Mouse (Mus musculus) 3T3-L1 (cell line): ENCODE measurements at regions not wholly inside any gene's neighbourhood (a gene's known extent, or its start where the extent isn't known, plus 50 kb on each side); places are given as distances from the start of the nearest gene placed in this dataset.

Experiments
- DNase-seq: peaks from one replicate; pipeline ENCODE4 v3.0.0-alpha.2; 2015; ENCODE audit warnings: low read depth, low spot score

GRCm38 (mm10) chr13:90376619-90377018, 287.2 kb upstream of the Xrcc4 start:
- DNase-seq, result no peak

- DNase-seq, result no peak
These were observed 286.8 kb upstream of the Xrcc4 start for GRCm38 (mm10) chr13:90376207-90376606.

GRCm38 (mm10) chr13:90371415-90372150, 282.2 kb upstream of the Xrcc4 start:
- DNase-seq, result no peak

GRCm38 (mm10) chr13:90370746-90371414, 281.5 kb upstream of the Xrcc4 start:
- no peak for DNase-seq

- DNase-seq, result peak; percentile 65
These were observed 275.2 kb upstream of the Xrcc4 start for GRCm38 (mm10) chr13:90364518-90365027.

GRCm38 (mm10) chr13:90359861-90360601, 270.6 kb upstream of the Xrcc4 start:
- DNase-seq, result peak; percentile 86

GRCm38 (mm10) chr13:90358149-90358548, 268.7 kb upstream of the Xrcc4 start:
- DNase-seq, result no peak

GRCm38 (mm10) chr13:90355602-90356001, 266.2 kb upstream of the Xrcc4 start:
- DNase-seq, result no peak

- DNase-seq, result no peak
These were observed 253.4 kb upstream of the Xrcc4 start for GRCm38 (mm10) chr13:90342823-90343222.

GRCm38 (mm10) chr13:90341597-90342212, 252.3 kb upstream of the Xrcc4 start:
- DNase-seq, result peak; percentile 46

- DNase-seq, result peak; percentile 89
These were observed 251.3 kb upstream of the Xrcc4 start for GRCm38 (mm10) chr13:90340647-90341160.

- peak; percentile 79 for DNase-seq
These were observed 248.2 kb upstream of the Xrcc4 start for GRCm38 (mm10) chr13:90337591-90337990.

GRCm38 (mm10) chr13:90335741-90336037, 246.3 kb upstream of the Xrcc4 start:
- no peak for DNase-seq

- DNase-seq, result no peak
These were observed 245.7 kb upstream of the Xrcc4 start for GRCm38 (mm10) chr13:90334934-90335740.

GRCm38 (mm10) chr13:90334286-90334685, 244.9 kb upstream of the Xrcc4 start:
- DNase-seq, result no peak

- DNase-seq, result no peak
These were observed 235.8 kb upstream of the Xrcc4 start for GRCm38 (mm10) chr13:90325226-90325625.

GRCm38 (mm10) chr13:90313209-90313978, 224.0 kb upstream of the Xrcc4 start:
- no peak for DNase-seq

GRCm38 (mm10) chr13:90310482-90310881, 221.1 kb upstream of the Xrcc4 start:
- peak; percentile 18 for DNase-seq

- no peak for DNase-seq
These were observed 211.1 kb upstream of the Xrcc4 start for GRCm38 (mm10) chr13:90300481-90300880.

- DNase-seq, result no peak
These were observed 205.2 kb upstream of the Xrcc4 start for GRCm38 (mm10) chr13:90294648-90295007.
